Mouse (Mus musculus): ENCODE measurements around the gene Agtpbp1.

DNA sequence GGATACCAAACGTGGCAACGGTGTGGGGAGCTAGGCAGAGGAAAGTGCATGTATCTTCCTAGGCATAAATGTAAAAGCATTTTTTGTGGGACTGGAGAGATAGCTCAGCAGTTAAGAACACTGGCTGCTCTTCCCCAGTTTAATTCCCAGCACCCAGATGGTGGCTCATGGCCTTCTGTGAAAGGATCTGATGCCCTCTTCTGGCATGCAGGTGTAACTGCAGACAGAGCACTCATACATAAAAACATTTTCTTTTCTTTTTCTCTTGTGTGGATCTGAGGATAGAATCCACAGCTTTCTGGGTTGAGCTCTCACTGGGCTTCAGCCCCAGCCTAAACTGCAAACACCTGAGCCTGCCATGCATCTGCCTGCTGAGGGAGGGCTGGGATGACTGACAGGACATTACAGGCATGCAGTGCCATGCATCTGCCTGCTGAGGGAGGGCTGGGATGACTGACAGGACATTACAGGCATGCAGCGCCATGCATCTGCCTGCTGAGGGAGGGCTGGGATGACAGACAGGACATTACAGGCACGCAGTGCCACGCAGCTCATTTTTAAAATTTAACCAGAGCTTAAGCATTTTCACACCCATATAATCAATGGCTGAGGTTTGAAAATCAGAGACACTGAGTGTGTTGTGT is 90.3 kb downstream of the Agtpbp1 start:
- TF ChIP-seq TCF12 (IDR thresholded peaks at IDR 0.05; ENCODE audit: insufficient read depth, poor library complexity, severe bottlenecking): no peak
- TF ChIP-seq SRF (IDR thresholded peaks at IDR 0.05; ENCODE audit: control insufficient read depth, insufficient read length, low read depth): no peak
- no peak for TF ChIP-seq POLR2A (IDR thresholded peaks at IDR 0.05; ENCODE audit: insufficient read length, low read depth)
- TF ChIP-seq E2F4 (IDR thresholded peaks at IDR 0.05; ENCODE audit: insufficient read depth): no peak
- no peak for TF ChIP-seq USF1 (IDR thresholded peaks at IDR 0.05; ENCODE audit: low read depth)
- TF ChIP-seq MAX (IDR thresholded peaks at IDR 0.05; ENCODE audit: low read depth): no peak
- no peak for TF ChIP-seq MYOG (IDR thresholded peaks at IDR 0.05; ENCODE audit: control insufficient read depth in 1 of 3, insufficient read depth in 1 of 3, insufficient read length in 2 of 3, low read depth in 2 of 3)
- no peak for TF ChIP-seq MYOD1 (IDR thresholded peaks at IDR 0.05; ENCODE audit: control insufficient read depth in 1 of 3, insufficient read length in 2 of 3, low read depth in 2 of 3)
